Mouse (Mus musculus) adipose tissue, adult 10 weeks (tissue): Measurements from ENCODE around the gene Glo1. TPM values are rescaled to one million over a fixed set of nuclear protein-coding genes. Genes with fewer than 3 reads are reported as not detected.

Experiments used
- polyA plus RNA-seq: library from polyadenylated mRNA; stranded (reverse); fragments of 350-450 nt; fragmentation: Illumina TruSeq; extraction: RNeasy Lipid Tissue Mini Kit (QIAGEN cat#74804); gene quantifications from one replicate; pipeline ENCODE4 v1.2.3, GENCODE M21; 2014; ENCODE audit warnings: low read depth, low replicate concordance

Glo1 gene
- 95.8 TPM for polyA plus RNA-seq

DNA sequence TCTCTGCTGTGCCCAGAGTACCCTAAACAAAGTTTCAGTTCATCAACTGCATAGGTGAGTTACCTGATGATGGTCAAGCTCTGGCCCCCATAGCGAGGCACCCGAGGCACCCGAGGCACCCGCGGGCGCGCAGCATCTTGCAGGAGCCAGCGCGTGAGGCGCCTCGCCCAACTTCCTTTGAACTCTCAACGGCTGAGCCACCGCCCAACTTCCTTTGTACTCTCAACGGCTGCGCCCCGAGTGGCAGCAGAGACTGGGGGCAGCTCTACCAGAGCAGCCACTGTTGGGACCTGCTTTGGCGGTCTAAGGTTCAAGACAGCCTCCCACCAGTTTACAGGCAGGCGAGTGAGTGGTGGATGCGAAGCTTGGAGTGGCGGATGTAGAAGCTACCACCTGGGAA is at the start of gene Glo1:
Gene Glo1, minus strand, starts transcription at position 153 of the 400 bp plus-strand sequence.

DNA sequence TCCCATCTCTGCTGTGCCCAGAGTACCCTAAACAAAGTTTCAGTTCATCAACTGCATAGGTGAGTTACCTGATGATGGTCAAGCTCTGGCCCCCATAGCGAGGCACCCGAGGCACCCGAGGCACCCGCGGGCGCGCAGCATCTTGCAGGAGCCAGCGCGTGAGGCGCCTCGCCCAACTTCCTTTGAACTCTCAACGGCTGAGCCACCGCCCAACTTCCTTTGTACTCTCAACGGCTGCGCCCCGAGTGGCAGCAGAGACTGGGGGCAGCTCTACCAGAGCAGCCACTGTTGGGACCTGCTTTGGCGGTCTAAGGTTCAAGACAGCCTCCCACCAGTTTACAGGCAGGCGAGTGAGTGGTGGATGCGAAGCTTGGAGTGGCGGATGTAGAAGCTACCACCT is 2.5 kb downstream of the Glo1 start, which contains the start of gene Dnah8:
Gene Dnah8, plus strand, starts transcription at position 223 of the 400 bp plus-strand sequence.

DNA sequence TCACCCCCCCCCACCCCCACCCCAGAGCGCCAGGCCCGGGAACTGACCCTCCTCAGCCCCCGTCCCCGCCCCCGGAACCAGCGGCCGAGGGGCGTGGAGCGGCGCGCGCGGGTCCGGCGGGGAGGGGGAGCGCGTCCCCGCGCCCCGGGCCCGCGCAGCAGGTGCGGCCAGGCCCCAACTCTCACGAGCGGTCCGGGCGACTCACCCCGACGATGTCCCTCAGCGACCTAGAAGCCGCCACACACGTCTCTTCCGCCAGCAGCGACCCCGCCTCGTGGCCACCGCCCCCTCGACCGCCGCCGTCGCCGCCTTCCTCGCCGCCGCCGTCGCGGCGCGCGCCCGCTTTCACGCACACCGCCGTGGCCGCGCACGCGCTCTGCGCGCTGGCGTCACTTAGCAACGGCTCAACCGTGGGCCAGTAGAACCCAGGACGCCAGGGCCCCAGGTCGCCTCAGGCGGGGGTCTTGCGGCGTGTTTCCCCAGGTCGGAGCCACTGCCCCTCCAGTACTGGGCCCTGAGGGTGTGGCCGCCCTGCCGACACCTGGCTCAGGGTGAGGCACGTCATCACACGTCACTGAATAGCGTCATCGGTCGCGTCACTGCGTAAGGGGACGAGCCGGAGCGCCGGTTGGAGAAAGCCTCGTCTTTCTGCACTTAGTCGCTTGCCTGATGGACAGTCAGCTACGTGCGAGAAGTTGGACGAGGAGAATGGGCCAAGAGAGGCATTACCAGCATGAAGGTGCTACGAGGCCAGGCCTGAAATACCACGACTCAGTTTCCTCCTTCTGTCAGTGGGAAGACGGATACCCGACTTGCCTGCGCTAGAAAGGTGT is 50.5 kb downstream of the Glo1 start, which contains the start of gene Btbd9:
Gene Btbd9, minus strand, starts transcription at position 548 of the 833 bp plus-strand sequence.

Other genes starting within 250 kb of the Glo1 start
- 17.6 TPM for gene Btbd9, start 50.4 kb downstream of the Glo1 start, polyA plus RNA-seq
- gene Dnah8, start 2.5 kb downstream of the Glo1 start, polyA plus RNA-seq = 12.0 TPM